Mouse (Mus musculus) stomach, postnatal 0 days (tissue): Measurements from ENCODE around the gene Ptprk.

Source experiments
- CTCF ChIP-seq: IDR thresholded peaks from 2 replicates; pipeline ENCODE4 v1.5.1; 2016; ENCODE audit warnings: antibody characterized with exemption, low read depth, mild to moderate bottlenecking, moderate library complexity
- EP300 ChIP-seq: optimal IDR thresholded peaks from 2 replicates; pipeline ENCODE3; 2016; ENCODE audit warnings: antibody characterized with exemption

- no peak for TF ChIP-seq EP300
- TF ChIP-seq CTCF, result no peak
Observed at GRCm38 (mm10) chr10:28232273-28233167, 157.9 kb downstream of the Ptprk start.
